Mouse (Mus musculus): ENCODE results near the gene Pycard.

GRCm38 (mm10) chr7:128013116-128013515 is 19.4 kb upstream of the Pycard start:
- TF ChIP-seq CTCF (IDR thresholded peaks at IDR 0.05; ENCODE audit: low read depth, low read length) (no peak), POLR2A (IDR thresholded peaks at IDR 0.05; ENCODE audit: borderline replicate concordance, low read depth, low read length) (no peak)

Data from bone marrow macrophage, adult 2 months (primary cell).